Mouse (Mus musculus): ENCODE measurements around the gene Src. TPM values are rescaled to one million over a fixed set of nuclear protein-coding genes. Genes with fewer than 3 reads are reported as not detected.

Gene Src
- polyA plus RNA-seq, 1 experiment from 2014 or later, result 16.9 TPM

Other genes starting within 250 kb of the Src start
- 22.3 and 23.5 TPM in 2 replicates for gene Rbl1, start 213.9 kb upstream of the Src start, polyA plus RNA-seq (2015; fragmentation: Nextera tagmentation; extraction: Ambion mirVana)
- gene Rpn2, start 139.4 kb upstream of the Src start, polyA plus RNA-seq (2015; fragmentation: Nextera tagmentation; extraction: Ambion mirVana), result 324 and 341 TPM in 2 replicates
- gene Mroh8, start 138.9 kb upstream of the Src start, polyA plus RNA-seq (2015; fragmentation: Nextera tagmentation; extraction: Ambion mirVana), result 0.36 and 0.58 TPM in 2 replicates
- not detected in 2 replicates for gene Ghrh, start 70.9 kb upstream of the Src start, polyA plus RNA-seq (2015; fragmentation: Nextera tagmentation; extraction: Ambion mirVana)
- gene Manbal, start 50.9 kb upstream of the Src start, polyA plus RNA-seq (2015; fragmentation: Nextera tagmentation; extraction: Ambion mirVana), result 82.5 and 83.7 TPM in 2 replicates
- 227 and 246 TPM in 2 replicates for gene Nnat, start 141.6 kb downstream of the Src start, polyA plus RNA-seq (2015; fragmentation: Nextera tagmentation; extraction: Ambion mirVana)
- gene Blcap, start 152.8 kb downstream of the Src start, polyA plus RNA-seq (2015; fragmentation: Nextera tagmentation; extraction: Ambion mirVana), result 55.8 and 60.8 TPM in 2 replicates